Mouse (Mus musculus) embryonic facial prominence, embryonic 15.5 days (tissue): ENCODE data around the gene Ahctf1. TPM values are rescaled to one million over a fixed set of nuclear protein-coding genes. Genes with fewer than 3 reads are reported as not detected.
"Not testable (repeated sequence)": the region's sequence is repeated elsewhere in the genome, so short reads cannot be mapped to it uniquely, and the experiment has no call there.

Source experiments
- ATAC-seq: fragments of 200-750 bp; cut with Nextera tagmentation; 2 replicates; pipeline ENCODE4 v1.8.0; 2017; ENCODE audit warnings: low read depth, moderate TSS enrichment; ENCODE audit not compliant: insufficient number of reproducible peaks, low FRiP score, low TSS enrichment
- H3K27ac ChIP-seq: fragments of 300-500 bp; sonication (generic); replicated peaks from 2 replicates; pipeline ENCODE4 v1.5.1; 2015; ENCODE audit warnings: mild to moderate bottlenecking, inconsistent platforms
- H3K27me3 ChIP-seq: fragments of 300-500 bp; sonication (generic); 2 replicates; pipeline ENCODE4 v1.6.1; 2015; ENCODE audit warnings: inconsistent platforms
- H3K36me3 ChIP-seq: fragments of 300-500 bp; sonication (generic); 2 replicates; pipeline ENCODE4 v1.6.1; 2015; ENCODE audit warnings: mild to moderate bottlenecking, inconsistent platforms
- H3K4me1 ChIP-seq: fragments of 300-500 bp; sonication (generic); 2 replicates; pipeline ENCODE4 v1.6.1; 2015; ENCODE audit warnings: inconsistent platforms
- H3K4me2 ChIP-seq: fragments of 300-500 bp; sonication (generic); replicated peaks from 2 replicates; pipeline ENCODE4 v1.6.1; 2015; ENCODE audit warnings: mild to moderate bottlenecking, inconsistent platforms
- H3K4me3 ChIP-seq: fragments of 300-500 bp; sonication (generic); replicated peaks from 2 replicates; pipeline ENCODE4 v1.5.1; 2015; ENCODE audit warnings: mild to moderate bottlenecking, inconsistent platforms
- H3K9ac ChIP-seq: fragments of 300-500 bp; sonication (generic); 2 replicates; pipeline ENCODE4 v1.6.1; 2015; ENCODE audit warnings: inconsistent platforms
- H3K9me3 ChIP-seq: fragments of 300-500 bp; sonication (generic); replicated peaks from 2 replicates; pipeline ENCODE4 v1.6.1; 2016; ENCODE audit warnings: inconsistent platforms
- WGBS: fragments of 180-500 bp; shearing (Covaris S2); methylation state at CpG from one replicate; pipeline ENCODE4 v1.1.7; 2015; 5-methylcytosine and 5-hydroxymethylcytosine counted together
- polyA plus RNA-seq: library from polyadenylated mRNA; unstranded; fragments of >200 nt; fragmentation: Nextera tagmentation; extraction: Ambion mirVana; gene quantifications from 2 replicates; pipeline ENCODE4 v1.2.1, GENCODE M21; 2015

Ahctf1 gene
- polyA plus RNA-seq, 1 experiment from 2014 or later = 20.7 TPM

DNA sequence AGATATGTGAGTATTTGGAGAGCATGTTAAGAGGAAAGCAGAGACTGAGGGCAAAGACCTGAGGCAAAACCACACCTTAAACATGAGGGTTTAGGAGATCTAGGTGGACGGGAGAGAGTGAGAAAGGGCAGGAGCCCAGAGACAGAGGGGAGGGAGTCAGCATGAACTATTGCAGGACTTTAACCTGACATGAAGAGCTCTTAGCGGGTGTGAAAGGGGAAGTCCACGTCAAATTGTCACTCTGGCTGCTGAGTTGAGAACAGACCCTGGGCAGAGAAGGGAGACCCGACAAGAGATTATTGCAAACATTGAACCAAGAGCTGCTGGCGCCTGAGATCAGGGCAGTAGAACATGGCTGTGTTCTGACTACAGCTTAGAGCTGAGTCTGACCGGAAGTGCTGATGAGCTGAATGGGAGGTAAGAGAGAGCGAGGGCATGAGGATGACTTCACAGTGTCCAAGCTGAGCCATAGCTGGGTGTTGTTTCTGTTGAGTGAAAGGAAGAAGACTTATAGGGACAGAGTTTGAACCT, 29.3 kb upstream of the Ahctf1 start:
- Histone ChIP-seq H3K4me3 (no peak overlapping the region), H3K36me3 (no peaks in the 10 kb centered on the region), H3K9me3 (no peaks in the 10 kb centered on the region), H3K4me1 (no peaks in the 10 kb centered on the region), H3K9ac (no peak overlapping the region), H3K27ac (no peak overlapping the region), H3K4me2 (no peak overlapping the region), H3K27me3 (no peaks in the 10 kb centered on the region)
- ATAC-seq = no peak
- WGBS = 68% methylated on average over 7 of the region's 7 CpGs

DNA sequence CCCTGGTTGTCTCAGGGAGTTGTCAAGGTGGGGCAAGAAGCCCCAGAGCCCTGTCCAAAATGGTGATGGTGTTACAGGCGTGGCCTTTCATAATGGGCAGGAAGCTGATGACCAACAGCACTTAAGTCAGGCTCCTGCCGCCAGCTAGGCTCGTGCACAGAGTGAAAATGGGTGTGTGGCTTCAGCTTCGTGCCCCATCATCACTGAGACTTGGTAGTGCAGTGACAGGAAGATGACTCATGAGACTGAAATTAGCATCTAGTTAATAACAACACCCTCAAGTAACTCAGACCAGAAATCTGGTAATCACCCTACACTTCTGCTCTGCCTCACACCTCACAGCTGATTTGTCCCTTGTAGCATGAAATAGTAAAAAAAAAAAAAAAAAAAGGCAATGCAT, 25.4 kb upstream of the Ahctf1 start:
- Histone ChIP-seq H3K27ac (no peak overlapping the region), H3K4me1 (no peaks in the 10 kb centered on the region), H3K9me3 (no peaks in the 10 kb centered on the region), H3K27me3 (no peaks in the 10 kb centered on the region), H3K9ac (no peak overlapping the region), H3K4me2 (no peak overlapping the region), H3K36me3 (no peaks in the 10 kb centered on the region), H3K4me3 (no peak overlapping the region)
- ATAC-seq = no peak
- WGBS = 76% methylated on average over 4 of the region's 4 CpGs

- H3K27me3 ChIP-seq = no peaks in the 10 kb centered on the region
- 91% methylated on average over 5 of the region's 5 CpGs for WGBS
- H3K36me3 ChIP-seq = no peaks in the 10 kb centered on the region
- no peaks in the 10 kb centered on the region for H3K4me1 ChIP-seq
- no peak overlapping the region for H3K9ac ChIP-seq
- ATAC-seq = no peak
- H3K4me3 ChIP-seq = no peak overlapping the region
- no peak overlapping the region for H3K27ac ChIP-seq
- H3K4me2 ChIP-seq = no peak overlapping the region
- H3K9me3 ChIP-seq = no peaks in the 10 kb centered on the region
These were observed 24.6 kb upstream of the Ahctf1 start for GRCm38 (mm10) chr1:179828051-179828450.

DNA sequence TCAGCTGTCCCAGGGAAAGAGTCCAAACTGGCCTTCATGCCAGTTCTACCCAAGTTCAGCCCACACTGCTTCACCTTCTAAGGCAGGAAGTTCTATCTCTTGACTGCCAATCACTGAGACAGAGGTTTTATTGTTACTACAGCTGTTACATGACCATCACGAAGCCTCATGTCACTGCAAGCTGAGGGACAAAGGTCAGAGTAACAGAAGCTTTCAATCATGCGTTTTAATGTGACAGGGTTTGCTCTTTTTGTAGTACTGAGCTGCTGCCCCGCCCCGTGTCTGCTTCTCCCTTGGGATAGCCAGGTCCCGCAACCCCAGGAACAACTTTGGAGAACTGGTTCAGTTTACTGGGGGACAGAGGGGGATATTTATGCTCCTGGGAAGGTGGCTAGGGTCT, 21.1 kb upstream of the Ahctf1 start:
- H3K27ac ChIP-seq = no peak overlapping the region
- H3K4me3 ChIP-seq = no peak overlapping the region
- H3K4me1 ChIP-seq = no peaks in the 10 kb centered on the region
- H3K9me3 ChIP-seq = no peaks in the 10 kb centered on the region
- no peaks in the 10 kb centered on the region for H3K36me3 ChIP-seq
- 42% methylated on average over 5 of the region's 5 CpGs for WGBS
- no peak overlapping the region for H3K9ac ChIP-seq
- no peaks in the 10 kb centered on the region for H3K27me3 ChIP-seq
- no peak overlapping the region for H3K4me2 ChIP-seq
- ATAC-seq = no peak

DNA sequence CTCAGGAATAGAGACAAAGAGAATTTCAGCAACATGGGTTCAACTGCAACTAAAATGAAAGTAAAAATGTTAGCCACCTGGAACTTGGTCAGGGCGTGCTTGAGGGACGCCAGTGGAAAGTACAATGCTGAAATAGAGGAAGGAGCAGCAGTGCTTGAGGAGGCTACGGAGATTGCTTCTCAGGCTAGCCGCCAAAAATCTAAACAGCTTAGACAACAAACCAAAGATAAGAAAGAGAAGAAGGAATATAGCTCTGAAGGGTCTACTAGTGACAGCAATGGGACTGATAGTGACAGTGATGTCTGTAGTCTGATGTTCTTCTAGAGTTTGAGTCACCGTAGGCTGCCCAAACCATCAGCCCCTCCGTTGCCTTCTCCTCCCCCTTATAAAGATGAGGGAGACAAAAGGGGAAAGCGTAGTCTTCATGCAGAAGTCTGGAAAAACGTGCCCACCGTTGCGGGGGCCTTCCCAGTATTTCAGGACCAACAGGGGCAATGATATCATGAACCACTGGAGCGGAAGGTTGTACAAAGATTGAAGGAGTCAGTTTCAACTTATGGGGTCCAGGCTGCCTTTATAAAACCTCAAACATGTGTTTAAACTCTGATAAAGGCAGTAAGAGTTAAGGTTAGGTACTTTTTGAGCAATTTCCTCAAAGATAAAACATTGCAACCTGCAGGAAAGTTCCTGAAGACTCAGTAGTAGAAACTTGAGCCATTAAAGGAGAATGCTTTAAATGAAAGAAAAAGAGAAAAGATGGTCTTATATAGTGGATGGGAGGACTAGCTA, 15.2 kb upstream of the Ahctf1 start:
- H3K4me3 ChIP-seq, H3K9ac ChIP-seq, H3K36me3 ChIP-seq, H3K27me3 ChIP-seq, H3K27ac ChIP-seq, H3K4me2 ChIP-seq, H3K9me3 ChIP-seq, H3K4me1 ChIP-seq, ATAC-seq: not testable (repeated sequence)
- 88% methylated on average over 11 of the region's 11 CpGs for WGBS

DNA sequence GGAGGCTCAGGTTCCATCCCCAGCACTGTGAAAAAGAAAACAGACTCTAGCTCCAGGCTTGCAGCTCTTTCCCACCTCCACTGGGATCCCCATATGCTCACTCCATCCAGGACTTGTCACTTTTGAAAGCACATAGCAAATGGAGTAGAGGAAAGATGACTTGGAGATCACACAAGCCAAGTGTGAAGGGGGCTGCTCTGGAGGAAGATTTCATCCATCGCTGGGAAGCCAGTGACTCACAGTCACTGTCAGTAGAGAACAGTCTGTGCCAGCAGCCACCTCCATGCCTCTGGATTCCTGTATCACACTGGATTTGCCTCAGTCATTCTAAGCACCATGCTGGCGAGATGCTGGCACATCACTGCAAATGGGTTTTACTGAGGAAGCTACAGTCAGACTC, 11.1 kb upstream of the Ahctf1 start:
- Histone ChIP-seq H3K4me3 (no peak overlapping the region), H3K36me3 (no peaks in the 10 kb centered on the region), H3K4me1 (no peaks in the 10 kb centered on the region), H3K27me3 (no peaks in the 10 kb centered on the region), H3K9me3 (no peaks in the 10 kb centered on the region), H3K4me2 (no peak overlapping the region), H3K9ac (no peak overlapping the region), H3K27ac (no peak overlapping the region)
- no peak for ATAC-seq
- WGBS = 79% methylated on average over 2 of the region's 2 CpGs

DNA sequence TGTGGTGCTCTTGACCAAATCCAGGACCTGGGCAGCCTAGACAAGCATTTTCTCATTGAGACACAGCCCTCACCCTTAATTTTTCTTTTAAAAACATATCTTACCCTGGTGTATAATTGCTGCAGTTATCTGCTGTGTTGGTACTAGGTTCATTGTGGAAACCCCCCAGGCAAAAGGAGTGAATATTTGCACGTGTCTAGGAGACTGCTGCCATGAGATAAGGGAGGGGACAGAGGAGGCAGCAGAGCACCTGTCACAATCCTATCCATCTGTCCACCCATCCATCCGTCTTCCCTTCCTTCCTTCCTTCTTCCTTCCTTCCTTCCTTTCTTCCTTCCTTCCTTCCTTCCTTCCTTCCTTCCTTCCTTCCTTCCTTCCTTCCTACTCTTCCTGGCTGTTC, 9.9 kb upstream of the Ahctf1 start:
- H3K4me3 ChIP-seq = no peak overlapping the region
- no peak overlapping the region for H3K9ac ChIP-seq
- H3K9me3 ChIP-seq = no peaks in the 10 kb centered on the region
- no peak for ATAC-seq
- no peak overlapping the region for H3K4me2 ChIP-seq
- 41% methylated on average over 2 of the region's 2 CpGs for WGBS
- H3K27me3 ChIP-seq = no peaks in the 10 kb centered on the region
- no peaks in the 10 kb centered on the region for H3K4me1 ChIP-seq
- H3K36me3 ChIP-seq = no peaks in the 10 kb centered on the region
- H3K27ac ChIP-seq = no peak overlapping the region

- Histone ChIP-seq H3K4me3 (no peak overlapping the region), H3K9ac (no peak overlapping the region), H3K27ac (no peak overlapping the region), H3K27me3 (no peaks in the 10 kb centered on the region), H3K9me3 (no peaks in the 10 kb centered on the region), H3K36me3 (no peaks in the 10 kb centered on the region), H3K4me2 (no peak overlapping the region), H3K4me1 (peaks cover 5% of the 10 kb centered on the region)
- 82% methylated on average over 3 of the region's 3 CpGs for WGBS
- no peak for ATAC-seq
These were observed 4.8 kb upstream of the Ahctf1 start for GRCm38 (mm10) chr1:179808300-179808699.

GRCm38 (mm10) chr1:179807468-179807867, 4.0 kb upstream of the Ahctf1 start:
- no peak for ATAC-seq
- no peaks in the 10 kb centered on the region for H3K9me3 ChIP-seq
- H3K4me3 ChIP-seq = no peak overlapping the region
- no peaks in the 10 kb centered on the region for H3K27me3 ChIP-seq
- peaks cover 5% of the 10 kb centered on the region for H3K4me1 ChIP-seq
- H3K27ac ChIP-seq = no peak overlapping the region
- no peak overlapping the region for H3K9ac ChIP-seq
- H3K4me2 ChIP-seq = no peak overlapping the region
- WGBS = 73% methylated on average over 4 of the region's 4 CpGs
- H3K36me3 ChIP-seq = no peaks in the 10 kb centered on the region

- H3K4me3 ChIP-seq = no peak overlapping the region
- H3K27me3 ChIP-seq = no peaks in the 10 kb centered on the region
- ATAC-seq = no peak
- no peak overlapping the region for H3K4me2 ChIP-seq
- 82% methylated on average over 5 of the region's 5 CpGs for WGBS
- H3K36me3 ChIP-seq = no peaks in the 10 kb centered on the region
- H3K9ac ChIP-seq = no peak overlapping the region
- H3K4me1 ChIP-seq = peaks cover 18% of the 10 kb centered on the region
- no peak overlapping the region for H3K27ac ChIP-seq
- H3K9me3 ChIP-seq = no peaks in the 10 kb centered on the region
These were observed 2.3 kb upstream of the Ahctf1 start for GRCm38 (mm10) chr1:179805751-179806150.

DNA sequence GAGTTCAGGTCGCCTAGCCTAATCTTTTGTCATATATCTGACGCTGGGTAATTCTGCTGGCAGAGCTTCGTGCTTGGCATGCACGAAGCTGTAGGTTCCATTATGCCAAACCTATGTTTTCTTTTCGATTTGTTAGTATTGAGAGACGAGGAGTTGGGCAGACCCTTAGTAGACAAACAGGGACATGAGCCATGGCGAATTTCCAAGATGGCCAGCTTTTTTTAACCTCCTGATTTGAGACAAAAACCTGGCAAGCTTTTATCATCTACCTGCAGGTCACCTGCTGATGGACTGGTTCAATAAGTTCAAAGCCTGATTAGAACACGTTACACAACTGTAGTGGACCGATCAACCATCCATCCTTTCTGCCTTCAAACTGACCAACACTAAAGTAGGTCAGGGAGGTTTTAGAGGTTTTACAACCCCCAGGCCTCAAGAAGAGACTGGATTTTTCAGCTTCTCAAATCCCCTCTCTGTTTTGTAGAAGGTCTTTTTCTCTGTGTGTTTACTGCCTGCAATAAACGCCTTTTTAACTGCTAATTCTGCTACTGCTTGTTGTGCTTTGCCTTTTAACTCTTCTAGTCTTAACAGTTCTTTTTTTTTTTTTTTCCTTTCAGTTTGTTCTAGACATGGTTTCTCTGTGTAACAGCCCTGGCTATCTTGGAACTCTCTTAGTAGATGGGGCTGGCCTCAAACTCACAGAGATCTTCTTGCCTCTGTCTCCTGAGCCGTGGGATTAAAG, 831 bp upstream of the Ahctf1 start:
- Histone ChIP-seq H3K4me3 (peak overlapping the region; percentile 92), H3K9me3 (no peaks in the 10 kb centered on the region), H3K4me1 (peaks cover 18% of the 10 kb centered on the region), H3K27me3 (no peaks in the 10 kb centered on the region), H3K9ac (peak overlapping the region; percentile 28; the same call in 1 of the 2 replicates), H3K4me2 (peak overlapping the region; percentile 62), H3K27ac (peak overlapping the region; percentile 99), H3K36me3 (no peaks in the 10 kb centered on the region)
- ATAC-seq = no peak
- 34% methylated on average over 11 of the region's 11 CpGs for WGBS
